Mouse (Mus musculus) hindbrain, embryonic 13.5 days (tissue): ENCODE measurements around the gene Tlcd2. TPM values are rescaled to one million over a fixed set of nuclear protein-coding genes. Genes with fewer than 3 reads are reported as not detected.

Source experiments
- ATAC-seq: fragments of 200-750 bp; cut with Nextera tagmentation; 2 replicates; pipeline ENCODE4 v1.8.0; 2017; ENCODE audit warnings: moderate TSS enrichment; ENCODE audit not compliant: low FRiP score
- H3K27ac ChIP-seq: fragments of 300-500 bp; sonication (generic); 2 replicates; pipeline ENCODE4 v1.5.1; 2015; ENCODE audit warnings: inconsistent platforms, mild to moderate bottlenecking, moderate library complexity
- H3K27me3 ChIP-seq: fragments of 300-500 bp; sonication (generic); 2 replicates; pipeline ENCODE4 v1.6.1; 2015; ENCODE audit warnings: mild to moderate bottlenecking, inconsistent platforms
- H3K36me3 ChIP-seq: fragments of 300-500 bp; sonication (generic); 2 replicates; pipeline ENCODE4 v1.6.1; 2015; ENCODE audit warnings: mild to moderate bottlenecking, inconsistent platforms
- H3K4me1 ChIP-seq: fragments of 300-500 bp; sonication (generic); replicated peaks from 2 replicates; pipeline ENCODE4 v1.6.1; 2015; ENCODE audit warnings: inconsistent platforms
- H3K4me2 ChIP-seq: fragments of 300-500 bp; sonication (generic); 2 replicates; pipeline ENCODE4 v1.6.1; 2015; ENCODE audit warnings: inconsistent platforms, mild to moderate bottlenecking, moderate library complexity
- H3K4me3 ChIP-seq: fragments of 300-500 bp; sonication (generic); 2 replicates; pipeline ENCODE4 v1.5.1; 2015; ENCODE audit warnings: mild to moderate bottlenecking, inconsistent platforms
- H3K9ac ChIP-seq: fragments of 300-500 bp; sonication (generic); 2 replicates; pipeline ENCODE4 v1.6.1; 2015; ENCODE audit warnings: mild to moderate bottlenecking, inconsistent platforms
- H3K9me3 ChIP-seq: fragments of 300-500 bp; sonication (generic); 2 replicates; pipeline ENCODE4 v1.6.1; 2016; ENCODE audit warnings: inconsistent platforms
- WGBS: fragments of 180-500 bp; shearing (Covaris S2); methylation state at CpG from one replicate; pipeline ENCODE4 v1.1.7; 2015; 5-methylcytosine and 5-hydroxymethylcytosine counted together
- microRNA counts: library from miRNA; unstranded; fragments of <30 nt; microRNA quantifications from one replicate; lab custom pipeline; 2016
- microRNA-seq: library from miRNA; unstranded; fragments of <30 nt; microRNA quantifications from one replicate; pipeline ENCODE4, GENCODE M21; 2016
- polyA plus RNA-seq: library from polyadenylated mRNA; unstranded; fragments of >200 nt; fragmentation: Nextera tagmentation; extraction: Ambion mirVana; gene quantifications from 2 replicates; pipeline ENCODE4 v1.2.1, GENCODE M21; 2015

Gene Tlcd2
- polyA plus RNA-seq, 1 experiment from 2014 or later, result 2.7 TPM

DNA sequence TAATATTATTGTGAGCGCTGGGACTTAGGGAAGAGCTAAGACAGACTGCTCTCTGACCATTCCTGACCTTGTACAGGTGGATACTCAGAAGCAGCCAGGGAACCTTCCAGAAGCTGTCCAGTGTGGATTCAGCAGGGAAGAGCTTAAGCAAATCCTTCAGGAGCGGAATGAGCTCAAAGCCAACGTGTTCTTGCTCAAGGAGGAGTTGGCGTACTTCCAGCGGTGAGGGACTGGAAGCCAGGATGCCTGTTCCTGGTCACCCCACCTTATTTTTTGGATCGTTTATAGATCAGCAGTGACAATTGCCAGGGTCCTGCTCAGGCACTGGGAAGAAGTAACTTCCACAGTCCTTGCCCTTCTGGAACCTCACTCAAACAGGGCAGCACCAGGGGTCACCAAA lies 49.7 kb downstream of the Tlcd2 start:
- H3K9ac ChIP-seq, result no peak overlapping the region
- no peak overlapping the region for H3K4me2 ChIP-seq
- WGBS, result 90% methylated on average over 6 of the region's 6 CpGs
- peaks cover 45% of the 10 kb centered on the region for H3K36me3 ChIP-seq
- no peak overlapping the region for H3K27ac ChIP-seq
- peaks cover 15% of the 10 kb centered on the region for H3K4me1 ChIP-seq
- ATAC-seq, result no peak
- H3K9me3 ChIP-seq, result no peaks in the 10 kb centered on the region
- H3K27me3 ChIP-seq, result no peaks in the 10 kb centered on the region
- no peak overlapping the region for H3K4me3 ChIP-seq

GRCm38 (mm10) chr11:75512301-75513018 lies 50.9 kb downstream of the Tlcd2 start:
- WGBS, result 82% methylated on average over 9 of the region's 9 CpGs
- no peak for ATAC-seq
- peaks cover 35% of the 10 kb centered on the region for H3K36me3 ChIP-seq
- peaks cover 15% of the 10 kb centered on the region for H3K4me1 ChIP-seq
- no peaks in the 10 kb centered on the region for H3K27me3 ChIP-seq
- no peak overlapping the region for H3K4me3 ChIP-seq
- H3K9me3 ChIP-seq, result no peaks in the 10 kb centered on the region
- no peak overlapping the region for H3K27ac ChIP-seq
- H3K9ac ChIP-seq, result peak overlapping the region; percentile 5; the same call in 1 of the 2 replicates
- no peak overlapping the region for H3K4me2 ChIP-seq

- Histone ChIP-seq H3K4me3 (0 out of 2 replicates have a peak within 1 kb of the TSS, but pooled peaks have one; percentile 7), H3K36me3 (peaks cover 26% of the 10 kb centered on the region), H3K4me1 (peaks cover 15% of the 10 kb centered on the region), H3K27me3 (no peaks in the 10 kb centered on the region), H3K9me3 (no peaks in the 10 kb centered on the region), H3K27ac (no peak within 1 kb of the TSS), H3K4me2 (peak within 1 kb of the TSS; percentile 19; the same call in 1 of the 2 replicates), H3K9ac (peak within 1 kb of the TSS; percentile 5; the same call in 1 of the 2 replicates)
- WGBS, result 53% methylated on average over 8 of the region's 8 CpGs
- ATAC-seq, result no peak
Measured at GRCm38 (mm10) chr11:75513336-75513735, 51.8 kb downstream of the Tlcd2 start, which contains the start of gene Scarf1. Gene Scarf1 (plus strand): TSS chr11:75513540.

DNA sequence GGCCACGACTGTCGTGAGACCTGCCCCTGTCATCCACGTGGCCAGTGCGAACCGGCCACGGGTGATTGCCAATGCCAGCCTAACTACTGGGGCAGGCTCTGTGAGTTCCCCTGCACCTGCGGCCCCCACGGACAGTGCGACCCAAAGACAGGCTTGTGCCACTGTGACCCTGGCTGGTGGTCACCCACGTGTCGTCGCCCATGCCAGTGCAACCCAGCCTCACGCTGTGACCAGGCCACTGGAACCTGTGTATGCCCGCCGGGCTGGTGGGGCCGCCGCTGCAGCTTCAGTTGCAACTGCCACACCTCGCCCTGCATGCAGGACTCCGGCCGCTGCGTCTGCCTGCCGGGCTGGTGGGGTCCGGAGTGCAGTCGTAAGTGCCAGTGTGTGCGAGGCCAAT lies 53.7 kb downstream of the Tlcd2 start:
- H3K27ac ChIP-seq, result no peak overlapping the region
- H3K27me3 ChIP-seq, result 0 out of 2 replicates have a peak, but pooled peaks cover under 1% of the 10 kb centered on the region
- WGBS, result 92% methylated on average over 25 of the region's 25 CpGs
- no peak overlapping the region for H3K4me3 ChIP-seq
- peaks cover 12% of the 10 kb centered on the region for H3K36me3 ChIP-seq
- H3K9me3 ChIP-seq, result no peaks in the 10 kb centered on the region
- H3K4me1 ChIP-seq, result peaks cover 3% of the 10 kb centered on the region
- no peak overlapping the region for H3K4me2 ChIP-seq
- ATAC-seq, result no peak
- H3K9ac ChIP-seq, result no peak overlapping the region

- Histone ChIP-seq H3K9me3 (no peaks in the 10 kb centered on the region), H3K36me3 (no peaks in the 10 kb centered on the region), H3K4me1 (no peaks in the 10 kb centered on the region), H3K27me3 (0 out of 2 replicates have a peak, but pooled peaks cover 3% of the 10 kb centered on the region), H3K27ac (no peak overlapping the region), H3K4me3 (no peak overlapping the region), H3K4me2 (no peak overlapping the region), H3K9ac (no peak overlapping the region)
- no peak for ATAC-seq
- WGBS, result 81% methylated on average over 15 of the region's 15 CpGs
Measured at GRCm38 (mm10) chr11:75519834-75520633, 58.5 kb downstream of the Tlcd2 start.

MicroRNAs encoded within 50 kb of the gene (microRNA counts, 519-probe panel; counts per million panel counts)
- microRNA mmu-miR-22 (lab: Ali Mortazavi, UCI), result 4,957 counts per million, percentile 85 among the panel's probes with 10 or more counts

Small RNA genes within 50 kb of the gene (microRNA-seq; reads per million reads assigned to microRNA genes)
- gene Mir22, result 2,899 reads per million, percentile 85 among the genes with 10 or more reads in this experiment

Other genes starting within 250 kb of the Tlcd2 start
- 58.8 and 63.6 TPM in 2 replicates for gene Rpa1, start 113.4 kb upstream of the Tlcd2 start, polyA plus RNA-seq
- 16.9 and 17.6 TPM in 2 replicates for gene Smyd4, start 113.3 kb upstream of the Tlcd2 start, polyA plus RNA-seq
- 55.4 and 63.1 TPM in 2 replicates for gene Serpinf1, start 39.0 kb upstream of the Tlcd2 start, polyA plus RNA-seq
- gene Serpinf2, start 22.1 kb upstream of the Tlcd2 start, polyA plus RNA-seq, result 0.12 TPM in 1 of 2 replicates, not detected in the other
- 6.2 and 7.1 TPM in 2 replicates for gene Wdr81, start 7.0 kb upstream of the Tlcd2 start, polyA plus RNA-seq
- gene Prpf8, start 25.1 kb downstream of the Tlcd2 start, polyA plus RNA-seq, result 49.2 and 51.8 TPM in 2 replicates
- 1.4 and 1.5 TPM in 2 replicates for gene Rilp, start 48.4 kb downstream of the Tlcd2 start, polyA plus RNA-seq
- 4.6 and 4.8 TPM in 2 replicates for gene Scarf1, start 51.8 kb downstream of the Tlcd2 start, polyA plus RNA-seq
- gene Slc43a2, start 70.0 kb downstream of the Tlcd2 start, polyA plus RNA-seq, result 19.7 and 21.0 TPM in 2 replicates
- 94.8 and 101 TPM in 2 replicates for gene Pitpna, start 126.4 kb downstream of the Tlcd2 start, polyA plus RNA-seq
- 38.8 and 41.2 TPM in 2 replicates for gene Inpp5k, start 169.3 kb downstream of the Tlcd2 start, polyA plus RNA-seq
- gene Myo1c, start 188.8 kb downstream of the Tlcd2 start, polyA plus RNA-seq, result 8.8 and 9.6 TPM in 2 replicates
- 120 TPM in 2 replicates for gene Crk, start 217.5 kb downstream of the Tlcd2 start, polyA plus RNA-seq